ENCODE assay signal across 23 mouse cellular contexts in genomic region chr9:10170526-10170925, GRCm38 (mm10).
DNase-seq lines count a peak whose midpoint lies in the region; ATAC-seq lines count a peak whose summit lies in the region.
"Had no signal": no experiment of that assay in that cellular context is flagged by ENCODE, and none has a peak within 500 bp of the region (broad histone marks: within the 10 kb centered on the region; RNA-seq: fewer than 3 reads in every experiment).

No protein-coding gene starts in this region.

- H3K9ac ChIP-seq in forebrain, embryonic 14.5 days (ENCODE audit: low read length): no peak overlapping the region
- no peak overlapping the region for H3K9ac ChIP-seq in forebrain, embryonic 11.5 days (ENCODE audit: low read length)
- no peak overlapping the region for H3K9ac ChIP-seq in hindbrain, embryonic 14.5 days
- H3K9ac ChIP-seq: embryonic facial prominence, embryonic 12.5 days; forebrain, embryonic 12.5 days; forebrain, embryonic 15.5 days; forebrain, postnatal 0 days had no signal

- no peak overlapping the region for H3K27ac ChIP-seq in forebrain, embryonic 14.5 days (ENCODE audit: low read depth, low read length)
- H3K27ac ChIP-seq in forebrain, embryonic 11.5 days (ENCODE audit: low read depth, low read length): no peak overlapping the region
- H3K27ac ChIP-seq in hindbrain, embryonic 14.5 days: no peak overlapping the region
- H3K27ac ChIP-seq: embryonic facial prominence, embryonic 10.5 days; embryonic facial prominence, embryonic 12.5 days; forebrain, embryonic 12.5 days; forebrain, embryonic 15.5 days had no signal

- H3K9me3 ChIP-seq in forebrain, embryonic 14.5 days (replicated peaks; ENCODE audit: control insufficient read depth, low read length): no peaks in the 10 kb centered on the region
- no peaks in the 10 kb centered on the region for H3K9me3 ChIP-seq in forebrain, embryonic 11.5 days (ENCODE audit: control insufficient read depth, low read length)
- H3K9me3 ChIP-seq in hindbrain, embryonic 14.5 days (ENCODE audit: control insufficient read depth, low read length): no peaks in the 10 kb centered on the region
- H3K9me3 ChIP-seq: embryonic facial prominence, embryonic 10.5 days; embryonic facial prominence, embryonic 12.5 days; forebrain, embryonic 12.5 days; forebrain, embryonic 15.5 days had no signal

- 57% methylated on average over 3 of the region's 3 CpGs for WGBS in forebrain, embryonic 14.5 days
- WGBS in forebrain, embryonic 11.5 days: 86% methylated on average over 3 of the region's 3 CpGs
- WGBS in hindbrain, embryonic 14.5 days: 85% methylated on average over 3 of the region's 3 CpGs

- ATAC-seq in forebrain, embryonic 14.5 days: no peak; the same call in 1 of the 2 replicates
- ATAC-seq in forebrain, embryonic 11.5 days (replicated peaks; ENCODE audit: low FRiP score): no peak
- ATAC-seq in hindbrain, embryonic 14.5 days (ENCODE audit: low FRiP score): no peak
- ATAC-seq: CD4-positive, CD25-positive, alpha-beta regulatory T cell, adult 4 months; forebrain, embryonic 15.5 days; forebrain, postnatal 0 days had no signal

- peak; percentile 41 for DNase-seq in forebrain, embryonic 14.5 days (ENCODE audit: low spot score)
- DNase-seq in forebrain, embryonic 11.5 days (ENCODE audit: low spot score): no peak
- DNase-seq in Muller cell, postnatal 12 days (ENCODE audit: inconsistent ontology term): peak; percentile 49
- DNase-seq in retina, embryonic 14.5 days (ENCODE audit: low spot score): peak; percentile 62
- no peak for DNase-seq in hindbrain, embryonic 14.5 days (ENCODE audit: low spot score)
- DNase-seq in heart, postnatal 25 days (ENCODE audit: low spot score): no peak
- DNase-seq: adrenal gland, adult 2 months; adrenal gland, postnatal 10 days; adrenal gland, postnatal 25 days; B cell, adult 2 months; cerebellum, adult 11-12 months; cerebellum, adult 2 months; cerebellum, adult 9-10 months; cerebellum, postnatal 10 days; cerebellum, postnatal 25 days; forebrain, postnatal 0 days had no signal

- H3K4me2 ChIP-seq in forebrain, embryonic 14.5 days (ENCODE audit: low read length): no peak overlapping the region
- no peak overlapping the region for H3K4me2 ChIP-seq in forebrain, embryonic 11.5 days (ENCODE audit: low read depth, low read length, severe bottlenecking)
- no peak overlapping the region for H3K4me2 ChIP-seq in hindbrain, embryonic 14.5 days (replicated peaks)
- H3K4me2 ChIP-seq: embryonic facial prominence, embryonic 12.5 days; forebrain, embryonic 12.5 days; forebrain, embryonic 15.5 days had no signal

- H3K36me3 ChIP-seq in forebrain, embryonic 14.5 days (ENCODE audit: control insufficient read depth, insufficient read depth, low read length): no peaks in the 10 kb centered on the region
- no peaks in the 10 kb centered on the region for H3K36me3 ChIP-seq in forebrain, embryonic 11.5 days (ENCODE audit: control insufficient read depth, insufficient read depth, low read length)
- no peaks in the 10 kb centered on the region for H3K36me3 ChIP-seq in hindbrain, embryonic 14.5 days (replicated peaks; ENCODE audit: control insufficient read depth, insufficient read depth)
- H3K36me3 ChIP-seq: embryonic facial prominence, embryonic 10.5 days; embryonic facial prominence, embryonic 12.5 days; forebrain, embryonic 12.5 days; forebrain, embryonic 15.5 days; G1E had no signal

- intact Hi-C loops in heart, postnatal 25 days (cut with DNase I): no loop called here

- H3K27me3 ChIP-seq in forebrain, embryonic 14.5 days (replicated peaks; ENCODE audit: control insufficient read depth, insufficient read depth, low read length): no peaks in the 10 kb centered on the region
- no peaks in the 10 kb centered on the region for H3K27me3 ChIP-seq in forebrain, embryonic 11.5 days (ENCODE audit: control insufficient read depth, insufficient read depth, low read length)
- no peaks in the 10 kb centered on the region for H3K27me3 ChIP-seq in hindbrain, embryonic 14.5 days (ENCODE audit: control insufficient read depth, insufficient read depth, low read length)
- H3K27me3 ChIP-seq: CH12.LX; embryonic facial prominence, embryonic 12.5 days; forebrain, embryonic 12.5 days; forebrain, embryonic 15.5 days had no signal

- no peak overlapping the region for H3K4me3 ChIP-seq in forebrain, embryonic 14.5 days (ENCODE audit: low read depth, low read length)
- no peak overlapping the region for H3K4me3 ChIP-seq in forebrain, embryonic 11.5 days (ENCODE audit: low read depth, low read length)
- no peak overlapping the region for H3K4me3 ChIP-seq in hindbrain, embryonic 14.5 days (replicated peaks; ENCODE audit: low read length)
- H3K4me3 ChIP-seq: embryonic facial prominence, embryonic 10.5 days; embryonic facial prominence, embryonic 12.5 days; forebrain, embryonic 12.5 days; forebrain, embryonic 15.5 days had no signal

- H3K4me1 ChIP-seq in forebrain, embryonic 14.5 days (ENCODE audit: control insufficient read depth, insufficient read depth, low read length): no peaks in the 10 kb centered on the region
- H3K4me1 ChIP-seq in forebrain, embryonic 11.5 days (replicated peaks; ENCODE audit: control insufficient read depth, insufficient read depth, low read length): no peaks in the 10 kb centered on the region
- no peaks in the 10 kb centered on the region for H3K4me1 ChIP-seq in hindbrain, embryonic 14.5 days (replicated peaks; ENCODE audit: control insufficient read depth, insufficient read depth, low read length)
- H3K4me1 ChIP-seq: embryonic facial prominence, embryonic 10.5 days; embryonic facial prominence, embryonic 12.5 days; forebrain, embryonic 12.5 days; forebrain, embryonic 15.5 days had no signal

Comparison
In these comparisons a context has a peak if more than half of its experiments do, and no peak if none do; other contexts are left out.
1. DNase-seq: peak in forebrain, embryonic 14.5 days (single experiment), Muller cell, postnatal 12 days (single experiment) and retina, embryonic 14.5 days (single experiment); none in forebrain, embryonic 11.5 days (single experiment), hindbrain, embryonic 14.5 days (single experiment) and heart, postnatal 25 days (single experiment).